Mouse (Mus musculus) cortical plate, adult 2 months (tissue): ENCODE measurements around the gene Mum1.

Experiments
- CTCF ChIP-seq: fragments of 200-500 bp; IDR thresholded peaks from 2 replicates; pipeline ENCODE4 v1.5.1; 2011; ENCODE audit warnings: mild to moderate bottlenecking, control low read depth, low read length; ENCODE audit not compliant: insufficient read depth; ENCODE audit errors: extremely low read depth
- POLR2A ChIP-seq: fragments of 200-500 bp; IDR thresholded peaks from 2 replicates; pipeline ENCODE4 v1.6.1; 2011; ENCODE audit warnings: mild to moderate bottlenecking, low read length, control low read depth; ENCODE audit not compliant: insufficient read depth; ENCODE audit errors: extremely low read depth

DNA sequence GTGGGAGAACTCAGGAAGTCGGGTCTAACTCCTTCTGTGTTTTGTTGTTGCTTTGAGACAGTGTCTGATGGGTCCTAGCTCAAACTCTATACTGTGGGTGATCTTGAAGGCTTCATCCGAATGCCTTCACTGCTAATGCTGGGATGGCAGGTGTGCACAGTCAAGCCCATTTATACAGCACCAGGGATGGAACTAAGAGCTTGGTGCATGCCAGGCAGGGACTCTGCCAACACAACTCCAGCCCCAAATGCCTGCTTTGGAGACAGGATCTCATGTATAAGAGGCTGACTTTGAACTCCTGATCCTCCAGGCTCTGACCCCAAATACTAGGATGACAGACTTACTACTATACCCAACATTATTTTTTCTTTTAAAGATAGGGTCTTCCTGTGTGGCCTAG lies 23.8 kb downstream of the Mum1 start:
- TF ChIP-seq CTCF (no peak), POLR2A (no peak)
